Mouse (Mus musculus) kidney, adult 8-10 months (tissue): Measurements from ENCODE around the gene Fgfr2.

Experiments
- DNase-seq, 2 experiments: peaks; one replicate each; pipeline ENCODE4 v3.0.0; 2022

Gene Fgfr2

GRCm38 (mm10) chr7:132181586-132182198 lies 941.5 kb downstream of the Fgfr2 start:
- DNase-seq = no peak

- DNase-seq = no peak
Observed at GRCm38 (mm10) chr7:132181042-132181441, 942.1 kb downstream of the Fgfr2 start.

DNA sequence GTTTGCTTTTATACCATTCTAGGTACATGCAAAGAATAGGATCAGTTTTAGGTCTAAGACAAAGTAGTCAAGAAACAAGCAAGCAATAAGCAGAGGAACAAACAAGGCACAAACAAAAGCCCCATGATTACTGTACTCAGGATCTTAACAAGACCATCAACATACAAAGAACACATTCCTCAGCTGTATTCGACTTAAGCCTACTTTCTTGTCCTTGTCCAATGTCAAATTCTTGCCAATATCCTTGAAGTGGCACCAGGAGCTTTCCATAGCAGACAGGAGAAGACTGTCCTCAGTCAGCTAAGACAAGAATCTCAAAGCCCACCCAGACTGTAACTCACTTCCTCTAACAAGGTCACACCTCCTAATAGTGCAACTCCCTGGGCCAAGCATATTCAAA lies 944.1 kb downstream of the Fgfr2 start:
- DNase-seq = no peak

- no peak for DNase-seq
Observed at GRCm38 (mm10) chr7:132174787-132175186, 948.4 kb downstream of the Fgfr2 start.

- no peak for DNase-seq
Observed at GRCm38 (mm10) chr7:132174296-132174695, 948.9 kb downstream of the Fgfr2 start.

GRCm38 (mm10) chr7:132172220-132172619 lies 950.9 kb downstream of the Fgfr2 start:
- no peak for DNase-seq

DNA sequence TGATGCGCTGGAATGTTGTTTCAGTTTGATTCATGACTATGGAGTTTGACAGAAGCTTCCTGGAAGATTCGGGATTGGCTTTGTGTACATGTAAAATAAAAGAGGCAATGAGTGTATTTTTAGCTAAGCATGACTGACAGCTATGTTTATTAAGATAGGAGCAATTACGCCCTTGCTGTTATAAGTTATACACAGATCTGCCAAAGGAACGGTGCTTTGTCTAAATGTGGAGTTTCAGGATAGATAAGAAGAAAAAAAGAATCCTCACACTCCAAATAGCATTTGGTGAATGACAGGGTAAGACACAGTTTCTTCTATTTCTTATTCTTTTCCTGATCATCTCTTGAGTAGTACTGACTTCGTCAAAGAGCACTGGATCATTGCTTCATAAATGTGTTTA lies 951.4 kb downstream of the Fgfr2 start:
- no peak for DNase-seq

DNA sequence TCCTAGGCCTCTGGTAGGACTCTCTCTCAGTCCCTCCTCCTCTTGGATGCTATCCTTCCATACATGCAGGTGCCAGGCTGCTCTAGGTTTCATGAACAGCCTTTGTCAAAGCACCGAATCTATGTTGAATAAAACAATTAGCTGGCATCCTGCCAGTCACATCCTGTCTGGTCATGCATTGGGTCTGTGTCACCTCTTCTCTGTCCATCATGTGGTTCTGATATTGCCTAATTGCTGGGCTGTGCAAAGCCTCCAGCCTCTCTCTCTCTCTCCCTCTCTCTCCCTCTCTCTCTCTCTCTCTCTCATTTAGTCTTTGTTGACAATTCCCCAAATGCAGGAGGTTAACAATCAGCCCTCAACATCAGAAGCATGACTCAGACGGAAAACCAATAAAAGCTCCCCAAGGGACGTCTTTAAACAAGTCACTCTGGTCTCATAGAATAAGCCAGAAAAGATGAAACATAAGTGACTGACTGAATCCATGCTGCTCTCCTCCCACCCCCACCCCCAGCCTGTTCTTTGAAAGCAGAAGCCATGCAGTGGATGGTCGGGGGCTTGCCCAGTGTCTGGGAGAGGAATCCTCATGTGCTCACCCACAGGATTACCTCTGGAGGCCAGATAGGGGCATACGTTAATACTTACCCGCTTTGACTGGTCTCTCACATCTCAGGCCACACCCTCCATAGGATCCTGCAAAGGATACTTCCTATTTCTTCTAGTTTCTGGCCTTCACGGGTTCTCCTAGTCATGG lies 953.6 kb downstream of the Fgfr2 start:
- no peak for DNase-seq

- no peak for DNase-seq
Observed at GRCm38 (mm10) chr7:132167239-132167638, 955.9 kb downstream of the Fgfr2 start.

- DNase-seq = no peak
Observed at GRCm38 (mm10) chr7:132162254-132162653, 960.9 kb downstream of the Fgfr2 start.

DNA sequence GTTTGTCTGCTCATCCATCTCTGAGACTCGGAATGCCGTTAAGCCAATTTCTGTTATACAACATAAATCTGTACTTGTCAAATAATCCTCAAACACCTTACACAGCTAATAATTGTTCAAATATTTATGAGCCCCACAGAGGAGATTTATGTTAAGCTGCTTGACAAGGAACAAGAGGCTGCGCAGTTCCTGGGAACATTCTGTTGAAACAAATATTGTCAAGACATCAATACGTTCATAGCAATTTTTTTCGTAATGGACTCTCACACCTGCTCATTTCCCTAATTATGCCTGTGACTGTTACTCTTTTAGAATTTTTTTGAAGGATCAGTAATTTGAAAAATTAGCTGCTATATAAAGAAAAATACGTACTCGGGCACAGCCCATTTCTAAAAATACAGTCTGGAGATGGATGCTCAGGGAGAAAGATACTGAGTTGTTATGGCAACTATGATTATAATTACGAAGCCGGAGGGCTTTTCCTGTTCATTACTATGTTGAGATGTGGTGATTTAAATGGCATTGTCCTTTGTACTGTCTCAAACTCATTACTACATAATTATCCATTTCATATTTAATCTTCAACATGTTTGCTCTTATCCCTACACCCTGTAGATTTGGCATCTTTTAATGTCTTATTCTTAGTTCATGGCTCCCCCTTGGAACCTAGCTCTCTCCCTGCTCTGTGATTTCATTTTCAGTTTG lies 964.7 kb downstream of the Fgfr2 start:
- DNase-seq = no peak

- no peak for DNase-seq
Observed at GRCm38 (mm10) chr7:132154368-132154961, 968.7 kb downstream of the Fgfr2 start, which contains the start of gene Cpxm2. Cpxm2 (minus strand) TSS chr7:132154739.

GRCm38 (mm10) chr7:132153725-132154147 lies 969.4 kb downstream of the Fgfr2 start:
- no peak for DNase-seq

DNA sequence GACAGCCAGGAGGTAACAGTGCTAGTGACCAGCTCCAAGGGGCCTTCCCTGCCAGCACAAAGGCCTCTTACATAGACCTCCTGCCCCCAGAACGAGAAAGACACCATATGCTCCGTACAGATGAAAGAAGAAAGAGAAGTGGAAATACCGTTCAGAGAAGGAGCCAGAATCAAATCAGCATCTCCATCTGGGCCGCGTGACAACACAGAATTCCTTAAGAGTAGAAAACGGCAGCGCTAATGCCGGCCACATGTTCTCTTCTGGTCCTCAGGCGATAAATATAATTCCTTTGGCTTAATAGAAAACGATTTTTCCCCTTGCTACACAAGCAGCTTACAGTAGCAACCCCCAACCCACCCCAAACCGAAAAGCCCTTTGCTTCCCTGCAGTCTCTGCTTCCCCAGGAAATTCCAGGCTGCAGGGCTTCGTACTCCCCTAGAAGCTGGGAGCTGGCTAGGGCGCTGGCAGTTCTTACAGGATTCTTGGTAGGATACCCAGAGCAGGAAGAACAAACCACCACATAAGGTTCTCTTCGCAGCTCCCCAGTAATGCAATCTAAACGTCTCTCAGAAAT lies 977.8 kb downstream of the Fgfr2 start:
- DNase-seq = no peak

GRCm38 (mm10) chr7:132128687-132129086 lies 994.5 kb downstream of the Fgfr2 start:
- no peak for DNase-seq

DNA sequence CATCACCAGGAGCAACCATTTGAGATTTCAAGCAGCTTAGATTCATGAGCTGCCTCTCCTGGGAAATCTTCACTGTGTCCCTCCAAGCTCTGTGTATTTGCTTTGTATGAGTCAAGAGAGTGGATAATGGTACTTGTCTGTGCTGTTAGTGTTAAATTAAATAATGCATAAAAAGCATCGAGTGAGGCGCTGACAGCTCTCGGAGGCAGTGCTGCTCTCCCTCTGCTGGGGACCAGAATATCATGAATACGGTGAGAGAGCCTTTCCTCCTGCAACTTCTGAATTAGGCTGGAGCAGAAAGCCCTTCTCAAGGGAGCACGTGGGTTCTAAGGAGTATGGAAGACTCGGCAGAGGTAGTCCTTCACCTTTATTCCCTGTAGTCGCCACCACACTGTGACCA lies 998.2 kb downstream of the Fgfr2 start:
- DNase-seq = no peak

- DNase-seq = no peak
Observed at GRCm38 (mm10) chr7:132123211-132123610, 999.9 kb downstream of the Fgfr2 start.

DNA sequence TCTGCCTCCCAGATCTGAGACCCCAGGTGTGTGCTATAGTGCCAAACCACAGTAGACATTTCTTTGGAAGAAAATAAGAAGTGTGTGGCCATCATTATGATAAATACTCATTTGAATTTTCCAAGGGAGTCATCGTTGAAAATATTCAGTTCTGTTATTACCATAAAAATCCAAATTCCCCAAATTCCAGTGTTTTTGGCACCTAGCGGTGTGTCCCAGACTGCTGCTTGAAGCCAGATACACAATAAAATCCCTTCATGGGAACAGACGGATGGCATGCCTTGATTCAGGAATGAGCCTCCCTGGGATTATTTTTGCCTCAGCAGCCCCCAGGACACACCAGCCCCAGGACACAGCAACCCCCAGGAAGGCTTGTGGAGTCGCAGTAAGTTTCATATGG lies 1003.3 kb downstream of the Fgfr2 start:
- DNase-seq = no peak

DNA sequence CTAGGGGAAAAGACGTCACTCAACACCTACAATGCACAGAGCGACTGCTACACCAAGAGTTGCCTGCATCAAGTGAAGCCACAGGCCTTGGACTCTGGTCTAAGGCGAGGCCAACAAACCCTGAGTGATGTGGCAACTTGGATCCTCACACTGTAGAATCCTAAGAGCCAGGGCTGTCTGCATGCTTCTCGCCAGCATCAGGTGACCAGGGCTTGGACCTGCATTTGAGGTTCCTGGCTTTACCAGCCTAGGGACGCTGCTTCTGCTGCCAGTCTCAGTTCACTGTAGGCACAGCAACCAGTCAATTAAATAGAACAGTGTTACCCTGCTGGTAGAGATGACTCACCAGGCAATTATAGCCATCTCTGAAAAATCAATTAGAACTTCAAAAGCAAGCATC lies 1011.4 kb downstream of the Fgfr2 start:
- no peak for DNase-seq

GRCm38 (mm10) chr7:132110308-132110707 lies 1012.8 kb downstream of the Fgfr2 start:
- DNase-seq = no peak

GRCm38 (mm10) chr7:132106891-132107290 lies 1016.3 kb downstream of the Fgfr2 start:
- DNase-seq = no peak

- DNase-seq = no peak
Observed at GRCm38 (mm10) chr7:132105326-132105725, 1017.8 kb downstream of the Fgfr2 start.

DNA sequence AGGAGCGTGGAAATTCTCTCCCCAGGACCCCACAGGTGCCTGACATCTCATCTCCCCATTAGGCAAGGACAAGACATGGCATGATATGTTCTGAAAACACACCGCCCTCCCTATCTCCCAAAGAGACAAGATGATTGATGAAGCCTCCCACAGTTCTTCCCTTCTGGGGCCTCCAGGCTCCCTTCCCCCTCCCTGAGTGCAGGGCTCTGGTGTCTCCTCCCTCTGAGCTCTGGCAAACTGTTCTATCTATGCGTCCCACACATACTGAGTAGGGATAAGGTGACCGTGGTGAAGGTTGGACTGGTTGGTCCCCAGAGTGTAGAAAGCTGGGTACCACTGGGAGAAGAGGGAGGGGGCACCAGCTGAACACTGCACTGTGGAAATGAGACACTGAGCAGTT lies 1024.7 kb downstream of the Fgfr2 start:
- no peak for DNase-seq
